Mouse (Mus musculus): Measurements from ENCODE around the gene Dnajc7. TPM values are rescaled to one million over a fixed set of nuclear protein-coding genes. Genes with fewer than 3 reads are reported as not detected.
"Not testable (repeated sequence)": the region's sequence is repeated elsewhere in the genome, so short reads cannot be mapped to it uniquely, and the experiment has no call there.

Gene Dnajc7
- polyA plus RNA-seq, 1 experiment from 2014 or later, result 268 TPM

GRCm38 (mm10) chr11:100534411-100534810, 85.6 kb downstream of the Dnajc7 start:
- H3K9me3 ChIP-seq (replicated peaks); H3K4me1 ChIP-seq; H3K4me3 ChIP-seq; H3K27ac ChIP-seq (replicated peaks); H3K36me3 ChIP-seq; DNase-seq (ENCODE audit: low spot score): not testable (repeated sequence)
- H3K27me3 ChIP-seq (ENCODE audit: low read depth, poor library complexity, severe bottlenecking), result peaks cover 36% of the 10 kb centered on the region
- WGBS, result 77% methylated on average over 2 of the region's 2 CpGs

GRCm38 (mm10) chr11:100533871-100534270, 86.1 kb downstream of the Dnajc7 start:
- peaks cover 41% of the 10 kb centered on the region for H3K27me3 ChIP-seq (ENCODE audit: low read depth, poor library complexity, severe bottlenecking)
- 30% methylated on average over 6 of the region's 6 CpGs for WGBS
- no peak overlapping the region for H3K4me3 ChIP-seq

More at GRCm38 (mm10) chr11:100533871-100534270, 86.1 kb downstream of the Dnajc7 start:
- no peaks in the 10 kb centered on the region for H3K36me3 ChIP-seq
- peaks cover 8% of the 10 kb centered on the region for H3K4me1 ChIP-seq
- H3K9me3 ChIP-seq (replicated peaks), result no peaks in the 10 kb centered on the region
- no peak overlapping the region for H3K27ac ChIP-seq (replicated peaks)
- no peak for DNase-seq (ENCODE audit: low spot score)

Other genes with a start within 250 kb of the Dnajc7 start
- gene Jup, start 222.4 kb downstream of the Dnajc7 start, polyA plus RNA-seq (2016; fragmentation: Nextera tagmentation; extraction: Ambion mirVana), result 32.4 and 41.8 TPM in 2 replicates
- gene P3h4, start 205.3 kb downstream of the Dnajc7 start, polyA plus RNA-seq (2016; fragmentation: Nextera tagmentation; extraction: Ambion mirVana), result 23.4 and 26.8 TPM in 2 replicates
- gene Fkbp10, start 204.5 kb downstream of the Dnajc7 start, polyA plus RNA-seq (2016; fragmentation: Nextera tagmentation; extraction: Ambion mirVana), result 44.6 and 49.7 TPM in 2 replicates
- gene Nt5c3b, start 178.4 kb downstream of the Dnajc7 start, polyA plus RNA-seq (2016; fragmentation: Nextera tagmentation; extraction: Ambion mirVana), result 115 and 120 TPM in 2 replicates
- 0.62 and 0.73 TPM in 2 replicates for gene Klhl10, start 178.3 kb downstream of the Dnajc7 start, polyA plus RNA-seq (2016; fragmentation: Nextera tagmentation; extraction: Ambion mirVana)
- 6.9 and 8.2 TPM in 2 replicates for gene Klhl11, start 147.4 kb downstream of the Dnajc7 start, polyA plus RNA-seq (2016; fragmentation: Nextera tagmentation; extraction: Ambion mirVana)
- 312 and 380 TPM in 2 replicates for gene Acly, start 92.2 kb downstream of the Dnajc7 start, polyA plus RNA-seq (2016; fragmentation: Nextera tagmentation; extraction: Ambion mirVana)
- gene Ttc25, start 74.6 kb downstream of the Dnajc7 start, polyA plus RNA-seq (2016; fragmentation: Nextera tagmentation; extraction: Ambion mirVana), result 1.9 and 2.3 TPM in 2 replicates
- 17.7 and 22.6 TPM in 2 replicates for gene Cnp, start 45.3 kb downstream of the Dnajc7 start, polyA plus RNA-seq (2016; fragmentation: Nextera tagmentation; extraction: Ambion mirVana)
- gene Nkiras2, start 924 bp downstream of the Dnajc7 start, polyA plus RNA-seq (2016; fragmentation: Nextera tagmentation; extraction: Ambion mirVana), result 101 and 112 TPM in 2 replicates
- gene Zfp385c, start 72.3 kb upstream of the Dnajc7 start, polyA plus RNA-seq (2016; fragmentation: Nextera tagmentation; extraction: Ambion mirVana), result 0.20 and 0.87 TPM in 2 replicates
- gene Dhx58, start 84.1 kb upstream of the Dnajc7 start, polyA plus RNA-seq (2016; fragmentation: Nextera tagmentation; extraction: Ambion mirVana), result 2.0 and 3.5 TPM in 2 replicates
- 66.6 and 72.2 TPM in 2 replicates for gene Kat2a, start 92.3 kb upstream of the Dnajc7 start, polyA plus RNA-seq (2016; fragmentation: Nextera tagmentation; extraction: Ambion mirVana)
- gene Hspb9, start 93.7 kb upstream of the Dnajc7 start, polyA plus RNA-seq (2016; fragmentation: Nextera tagmentation; extraction: Ambion mirVana), result 0.26 and 0.29 TPM in 2 replicates
- 14.8 and 15.4 TPM in 2 replicates for gene Rab5c, start 118.0 kb upstream of the Dnajc7 start, polyA plus RNA-seq (2016; fragmentation: Nextera tagmentation; extraction: Ambion mirVana)
- 1.1 and 2.6 TPM in 2 replicates for gene Kcnh4, start 139.8 kb upstream of the Dnajc7 start, polyA plus RNA-seq (2016; fragmentation: Nextera tagmentation; extraction: Ambion mirVana)
- 0.26 TPM in 1 of 2 replicates, not detected in the other for gene Hcrt, start 142.8 kb upstream of the Dnajc7 start, polyA plus RNA-seq (2016; fragmentation: Nextera tagmentation; extraction: Ambion mirVana)
- gene Ghdc, start 150.8 kb upstream of the Dnajc7 start, polyA plus RNA-seq (2016; fragmentation: Nextera tagmentation; extraction: Ambion mirVana), result 3.9 and 4.4 TPM in 2 replicates
- 15.0 and 15.9 TPM in 2 replicates for gene Stat5b, start 230.6 kb upstream of the Dnajc7 start, polyA plus RNA-seq (2016; fragmentation: Nextera tagmentation; extraction: Ambion mirVana)
- gene Stat5a, start 239.2 kb upstream of the Dnajc7 start, polyA plus RNA-seq (2016; fragmentation: Nextera tagmentation; extraction: Ambion mirVana), result 1.7 TPM in 2 replicates